Mouse (Mus musculus) ES-CJ7 (cell line): Measurements from ENCODE around the gene Dennd1b.

Experiments used
- DNase-seq: peaks from one replicate; pipeline ENCODE4 v3.0.0; 2011; ENCODE audit warnings: low read depth, low spot score

Dennd1b gene

DNA sequence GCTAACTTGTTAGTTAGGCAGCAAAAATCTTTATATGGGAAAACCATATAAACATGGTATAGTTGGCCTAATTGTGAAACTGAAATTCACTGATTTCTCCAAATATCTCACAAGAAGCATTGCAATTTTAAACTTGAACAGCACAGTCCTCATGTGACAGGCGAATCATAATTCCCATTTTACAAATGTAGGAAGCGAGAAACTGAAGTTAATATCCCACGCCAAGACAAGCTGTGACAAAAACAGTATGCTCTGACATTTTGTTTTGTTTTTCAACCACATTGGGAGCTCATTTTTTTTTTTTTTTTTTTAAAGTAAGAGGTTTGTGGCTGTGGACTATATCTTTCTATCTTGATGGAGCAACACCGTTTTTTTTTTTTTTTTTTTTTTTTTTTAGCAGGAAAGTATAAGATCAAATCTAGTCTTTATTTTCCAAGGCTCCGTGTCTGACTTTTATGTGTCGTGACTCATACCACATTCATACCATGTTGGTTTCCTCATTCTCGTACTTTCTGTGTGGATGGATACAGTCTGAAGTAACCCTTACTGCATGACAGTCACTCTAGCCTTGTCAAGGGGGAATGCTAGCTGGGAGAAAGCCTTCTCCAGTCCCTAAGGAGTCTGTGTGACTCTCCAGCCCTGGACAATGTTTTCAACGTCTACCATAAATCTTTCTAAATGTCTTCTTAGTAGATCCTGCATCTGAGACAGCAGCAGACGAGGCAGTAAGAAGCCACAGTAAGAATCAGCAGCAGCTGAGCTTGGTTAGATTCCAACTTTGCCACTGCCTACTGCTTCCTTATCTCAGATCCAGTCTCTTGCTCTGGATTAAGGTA, 751 bp upstream of the Dennd1b start:
- no peak for DNase-seq

DNA sequence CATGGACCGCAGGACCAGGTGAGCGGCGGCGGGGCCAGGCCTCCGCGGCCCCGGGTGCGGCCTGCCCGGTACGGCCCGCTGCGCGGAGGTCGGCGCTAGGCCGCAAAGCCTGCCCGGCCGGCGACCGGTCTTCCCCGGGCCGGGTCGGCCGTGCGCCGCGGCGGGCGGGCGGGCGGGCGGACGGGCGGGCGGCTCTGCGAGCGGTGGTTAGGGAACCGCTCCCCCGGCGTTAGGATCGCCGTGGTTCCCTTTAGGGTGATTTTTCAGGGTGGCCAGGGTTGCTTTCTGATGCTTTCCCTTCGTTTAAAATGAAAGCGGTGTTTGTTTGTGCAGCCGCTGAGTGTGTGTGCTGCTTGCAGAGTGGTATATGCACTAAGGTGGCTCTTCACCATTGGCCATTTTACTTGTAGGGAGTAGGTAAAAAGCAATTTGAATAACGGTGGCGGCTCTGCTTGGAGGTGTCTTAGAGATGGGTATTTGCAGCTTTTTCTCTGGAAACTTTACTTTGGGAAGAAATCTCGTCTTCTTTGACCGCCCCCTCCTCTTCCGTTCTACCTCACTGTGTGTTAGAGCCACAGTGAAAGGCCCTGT, 728 bp downstream of the Dennd1b start:
- peak; percentile 66 for DNase-seq

DNA sequence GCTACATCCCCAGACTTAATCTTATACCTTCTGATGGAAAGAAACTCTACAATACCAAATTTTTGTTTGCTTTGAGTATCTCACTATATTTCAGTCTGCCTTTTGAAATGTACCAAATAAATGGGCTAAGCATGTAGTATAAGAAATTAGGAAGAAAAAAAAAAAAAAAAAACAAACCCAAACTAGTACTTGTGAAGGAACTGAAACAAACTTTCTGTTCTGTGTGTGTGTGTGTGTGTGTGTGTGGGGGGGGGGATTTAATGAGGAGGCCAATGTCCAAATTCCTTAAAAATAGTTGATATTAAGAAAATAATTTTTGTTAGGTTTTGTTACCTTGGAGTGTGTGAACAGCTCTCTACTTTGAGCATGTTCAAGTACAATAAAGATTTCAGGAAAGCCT, 1.8 kb downstream of the Dennd1b start:
- no peak for DNase-seq

DNA sequence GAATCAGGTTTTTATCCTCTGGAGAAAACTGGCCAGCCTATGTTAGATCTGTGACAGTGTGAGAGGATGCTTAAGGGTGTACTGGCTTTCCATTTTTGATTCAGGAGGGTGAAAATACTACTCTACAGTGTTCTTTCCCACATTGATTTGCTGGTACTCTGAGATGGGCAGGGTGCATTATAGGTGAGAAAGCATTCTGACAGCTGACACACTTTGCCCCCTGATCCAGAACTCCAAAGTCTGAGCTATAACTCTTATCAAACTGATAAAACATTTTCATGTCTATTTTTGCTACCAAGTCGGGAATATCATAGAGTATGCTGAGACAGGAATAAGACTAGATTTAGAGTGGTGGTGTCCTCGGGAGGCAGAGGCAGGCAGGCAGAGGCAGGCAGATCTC, 2.3 kb downstream of the Dennd1b start:
- DNase-seq: no peak

DNA sequence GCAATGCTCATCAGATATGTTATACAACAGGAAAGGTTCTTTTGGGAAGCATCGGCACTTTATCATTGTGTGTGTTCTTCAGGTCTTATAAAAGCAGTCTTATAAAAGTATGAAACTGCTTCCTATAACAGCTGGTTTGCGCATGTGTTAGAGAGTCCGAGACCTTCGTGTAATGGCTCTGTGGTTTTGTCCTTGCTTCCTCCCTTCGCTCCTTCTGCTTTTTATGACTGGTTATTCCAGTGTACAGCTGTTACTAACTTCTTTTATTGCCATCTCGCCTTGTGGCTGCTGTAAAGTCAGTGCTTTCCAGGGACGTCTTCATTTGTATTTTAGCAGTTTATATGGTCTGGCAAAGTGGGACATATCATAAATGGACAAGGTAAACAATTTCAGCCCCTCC, 4.2 kb downstream of the Dennd1b start:
- no peak for DNase-seq

DNA sequence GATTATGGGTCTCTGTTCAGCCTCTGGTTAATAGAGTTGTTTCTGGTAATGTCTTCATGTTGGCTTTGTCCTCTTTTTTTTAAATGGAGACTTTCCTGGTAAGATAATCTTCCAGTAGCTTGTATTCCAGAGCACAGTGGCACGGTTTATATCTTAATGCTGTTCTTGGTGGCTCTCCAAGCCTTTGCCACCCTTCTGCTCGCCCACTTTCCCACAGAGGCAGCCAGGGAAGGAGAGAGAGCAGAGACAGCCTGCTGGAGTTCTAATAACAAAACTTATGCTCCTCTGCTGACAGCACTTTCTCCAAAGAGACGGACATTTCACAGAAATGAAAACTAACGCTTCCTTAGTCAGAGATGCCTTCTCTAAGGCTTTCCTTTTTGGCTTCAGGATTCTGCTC, 6.8 kb downstream of the Dennd1b start:
- DNase-seq: no peak

DNA sequence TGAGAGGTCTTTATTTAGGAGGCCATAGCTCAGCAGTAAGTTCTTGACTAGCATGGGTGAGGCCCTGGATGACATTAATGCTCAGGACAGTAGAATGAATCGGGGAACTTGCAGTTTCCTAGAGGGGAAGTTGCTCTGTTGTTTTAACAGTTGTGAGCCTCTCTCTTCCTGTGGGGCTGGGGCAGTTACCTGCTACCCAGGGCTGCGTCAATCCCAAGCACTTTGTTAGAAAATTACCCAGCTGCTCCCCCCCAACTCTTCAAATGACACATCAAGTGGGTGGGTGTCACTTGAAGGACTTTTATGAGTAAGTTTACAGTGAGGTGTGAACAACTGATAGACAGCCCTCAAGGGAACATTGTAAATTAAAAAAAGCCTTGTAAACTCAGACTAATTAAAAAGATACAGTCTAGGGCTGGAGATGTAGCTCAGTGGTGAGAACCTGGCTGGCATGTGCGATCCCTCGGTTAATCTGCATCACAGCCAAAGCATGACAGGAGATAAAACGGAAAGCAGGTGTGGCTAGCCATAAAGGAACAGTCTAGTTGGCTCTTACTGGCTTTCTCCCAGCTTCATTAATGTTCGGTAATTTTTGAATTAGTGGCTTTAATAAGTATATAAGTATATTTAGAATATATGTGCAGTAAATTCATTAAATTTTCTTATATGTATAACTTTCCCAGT, 10.4 kb downstream of the Dennd1b start:
- no peak for DNase-seq

DNA sequence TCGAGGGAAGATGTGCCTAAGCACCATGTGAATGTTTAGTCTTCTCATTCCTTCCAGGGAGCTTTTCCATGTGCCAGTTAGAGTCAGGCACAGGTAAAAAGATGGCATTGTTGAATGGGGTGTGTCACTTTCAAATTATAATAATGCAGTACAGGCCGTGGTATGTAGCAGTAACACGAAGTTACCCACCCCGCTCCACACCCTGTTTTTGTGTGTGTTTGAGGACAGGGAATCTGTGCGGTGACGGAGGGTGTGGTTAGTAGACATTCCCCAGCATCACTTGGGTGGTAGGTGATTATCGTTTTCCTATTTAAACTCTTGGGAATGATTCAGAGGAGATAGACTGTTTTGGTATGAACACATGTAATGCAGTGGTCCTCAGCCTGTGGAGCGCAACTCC, 11.6 kb downstream of the Dennd1b start:
- no peak for DNase-seq

DNA sequence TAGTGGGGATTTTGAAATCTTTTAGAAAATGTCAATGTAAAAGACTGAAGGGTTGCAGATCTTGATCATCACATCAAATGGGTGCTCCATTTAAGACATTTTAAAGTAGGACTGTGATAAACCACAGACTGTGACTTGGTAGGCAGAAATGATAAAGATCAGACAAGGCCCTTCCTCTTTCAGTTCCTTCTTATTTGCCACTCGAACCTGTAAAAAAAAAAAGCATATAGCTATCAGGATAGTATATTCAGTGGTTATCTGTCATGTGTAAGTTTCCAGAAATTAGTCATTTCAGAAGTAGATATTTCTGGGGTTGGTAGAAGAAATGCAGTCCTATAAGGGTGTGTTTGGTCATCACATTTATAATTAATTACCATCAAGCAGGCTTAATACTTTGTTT, 12.7 kb downstream of the Dennd1b start:
- DNase-seq: no peak

DNA sequence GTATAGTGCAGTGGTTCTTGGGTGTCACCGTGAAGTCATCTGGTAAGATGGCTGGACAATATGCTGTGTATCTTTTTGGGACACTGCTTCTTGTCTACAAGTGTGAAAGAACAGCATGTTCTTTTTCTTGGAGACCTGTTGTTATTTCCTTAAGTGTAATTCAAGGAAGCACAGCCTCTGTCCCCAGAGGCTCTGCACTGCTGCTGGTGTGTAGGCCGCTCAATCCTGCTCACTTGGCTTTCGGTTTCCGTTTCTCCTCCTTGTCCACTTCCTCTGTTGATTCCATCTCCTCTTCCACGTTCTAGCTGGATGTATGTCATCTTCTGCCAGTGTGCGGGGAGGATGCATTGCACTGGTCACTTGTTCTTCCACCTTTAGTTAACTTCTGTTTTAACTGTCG, 19.0 kb downstream of the Dennd1b start:
- no peak for DNase-seq

DNA sequence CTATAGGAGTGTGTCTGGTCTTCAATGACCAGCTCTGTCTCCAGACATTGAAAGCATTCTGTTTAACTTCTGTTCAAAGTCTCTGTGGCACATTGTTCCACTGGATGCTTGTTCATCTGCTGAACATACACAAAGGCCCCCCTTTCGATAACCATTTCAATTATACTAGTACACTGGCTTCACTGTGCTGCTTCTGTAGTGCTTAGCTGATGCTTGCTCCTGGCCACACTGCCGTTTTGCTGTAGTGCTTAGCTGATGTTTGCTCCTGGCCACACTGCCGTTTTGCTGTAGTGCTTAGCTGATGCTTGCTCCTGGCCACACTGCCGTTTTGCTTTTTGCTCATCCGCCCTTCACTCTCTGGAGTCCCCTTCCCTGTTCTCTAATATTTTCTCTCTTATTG, 19.4 kb downstream of the Dennd1b start:
- no peak for DNase-seq

DNA sequence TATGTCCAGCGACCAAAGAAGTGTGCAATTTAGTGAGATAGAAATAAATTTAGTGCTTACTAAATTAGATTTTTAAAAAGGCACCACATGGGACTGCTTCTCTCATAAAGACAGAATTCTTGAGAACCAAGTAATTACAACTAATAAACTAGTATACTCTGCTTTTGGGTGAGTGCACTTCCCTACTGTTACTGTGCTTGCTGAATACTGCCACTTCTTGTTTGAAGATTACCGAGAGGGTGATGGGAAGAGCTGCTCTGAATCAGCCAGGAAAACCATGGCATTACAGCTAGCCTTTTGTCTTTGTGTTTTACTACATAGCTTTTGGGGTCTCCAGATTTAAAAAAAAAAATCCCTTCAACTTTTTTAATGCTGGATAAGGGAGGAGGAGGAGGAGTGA, 19.8 kb downstream of the Dennd1b start:
- no peak for DNase-seq

DNA sequence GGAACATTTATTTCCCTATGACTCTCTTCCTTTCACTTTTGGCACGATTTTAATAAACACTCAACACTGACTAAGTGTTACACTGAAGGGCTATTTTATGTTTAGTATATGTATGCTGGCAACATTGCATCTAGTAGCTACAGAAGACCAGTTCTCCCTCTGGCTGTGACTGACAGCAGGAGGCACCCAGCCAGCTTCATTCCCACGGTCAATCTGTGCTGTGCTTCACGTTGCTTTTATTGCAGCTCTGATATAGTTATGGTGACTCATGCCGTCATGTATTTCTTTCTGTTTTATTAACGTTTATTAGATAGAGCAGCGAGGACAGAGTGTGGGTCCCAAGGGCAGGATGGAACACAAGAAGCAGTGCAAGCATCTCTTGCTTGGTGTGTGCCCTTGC, 20.2 kb downstream of the Dennd1b start:
- no peak for DNase-seq

DNA sequence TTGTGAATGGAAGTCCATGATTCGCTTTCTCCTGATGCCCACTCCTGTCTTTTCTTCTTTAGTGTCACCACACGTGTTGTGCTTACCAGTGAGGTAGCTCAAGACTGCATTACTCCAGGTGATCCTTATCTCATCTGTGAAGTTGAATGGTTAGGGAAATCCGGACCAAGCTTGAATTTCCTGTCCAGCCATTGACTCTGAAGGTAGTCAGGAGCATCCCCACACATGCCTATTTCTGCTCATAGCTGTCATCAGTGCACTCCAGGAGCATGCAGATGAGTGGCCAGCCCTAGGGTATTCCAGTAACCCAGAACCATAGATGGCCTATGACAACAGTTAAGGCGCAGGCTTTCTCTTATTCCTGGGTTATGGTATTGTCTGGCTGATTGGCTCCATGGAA, 20.9 kb downstream of the Dennd1b start:
- no peak for DNase-seq

DNA sequence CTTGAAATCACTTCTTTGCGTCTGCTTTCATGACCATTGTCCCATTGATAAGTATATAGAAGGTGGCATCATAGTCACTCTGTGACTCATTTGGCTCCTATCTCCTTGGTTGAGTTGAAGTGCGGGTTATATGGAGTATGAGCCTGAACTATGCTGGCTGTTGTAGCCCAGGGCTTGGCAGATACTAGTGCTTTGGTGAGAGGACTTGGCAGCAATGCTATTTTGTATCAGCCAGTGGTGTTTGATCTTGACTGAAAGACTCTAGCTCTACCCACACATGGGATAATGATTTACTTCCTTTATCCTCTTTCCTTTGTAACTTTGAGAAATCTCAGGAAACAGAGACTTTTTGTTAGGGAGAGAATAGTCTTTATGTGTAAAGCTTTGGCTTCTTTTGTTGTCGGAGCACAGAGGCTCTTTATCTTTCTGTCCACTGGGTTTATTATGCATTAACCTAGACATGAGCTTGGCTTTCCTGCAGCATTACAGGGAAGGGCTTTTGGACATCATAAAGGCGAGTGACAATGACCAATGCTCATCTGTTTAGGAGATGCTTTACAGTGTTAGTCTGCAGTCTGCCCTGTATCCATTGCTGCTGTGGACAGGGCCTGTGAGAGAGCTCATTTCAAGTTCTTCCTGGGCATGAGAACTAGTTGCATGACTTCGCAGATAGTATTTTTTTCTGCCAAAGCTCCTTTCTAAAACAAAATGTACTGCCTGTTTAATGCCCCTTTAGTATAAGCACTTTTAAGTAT, 29.3 kb downstream of the Dennd1b start:
- no peak for DNase-seq

DNA sequence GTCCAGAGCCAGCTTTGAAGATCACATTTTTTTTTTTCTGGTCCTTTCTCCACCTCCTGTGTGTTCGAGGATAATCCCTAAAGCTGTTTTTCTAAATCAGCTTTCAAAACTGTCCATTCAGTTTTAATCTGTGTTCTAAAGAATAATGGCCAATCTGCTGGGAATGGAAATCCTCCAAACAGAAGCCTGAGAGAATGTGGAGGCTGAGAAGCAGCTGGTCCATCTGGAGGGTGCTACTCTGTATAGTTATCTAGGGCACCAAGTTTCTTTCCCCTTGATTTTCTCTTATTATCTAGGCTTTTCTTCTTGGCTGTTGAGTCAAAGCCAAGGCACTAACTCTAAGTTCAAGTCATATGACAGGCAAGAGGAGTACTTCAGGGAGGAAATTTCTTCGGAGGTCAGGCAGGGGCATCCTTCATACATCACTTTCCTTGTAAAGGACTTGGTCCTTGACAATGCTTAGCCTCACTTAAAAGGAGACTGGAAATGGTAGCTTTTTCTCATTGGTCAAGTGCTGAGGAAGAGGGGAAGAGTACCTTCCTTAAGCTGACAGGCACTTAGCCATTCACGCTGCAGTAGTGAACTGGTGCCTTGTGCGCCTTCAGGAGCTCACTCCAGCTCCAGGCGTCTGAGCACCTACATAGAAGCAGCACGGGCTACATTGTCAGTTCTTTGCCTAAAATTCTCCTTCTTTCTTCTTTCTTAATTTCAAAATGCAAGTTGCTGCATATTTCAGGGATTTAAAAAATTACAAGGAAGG, 32.6 kb downstream of the Dennd1b start:
- no peak for DNase-seq

DNA sequence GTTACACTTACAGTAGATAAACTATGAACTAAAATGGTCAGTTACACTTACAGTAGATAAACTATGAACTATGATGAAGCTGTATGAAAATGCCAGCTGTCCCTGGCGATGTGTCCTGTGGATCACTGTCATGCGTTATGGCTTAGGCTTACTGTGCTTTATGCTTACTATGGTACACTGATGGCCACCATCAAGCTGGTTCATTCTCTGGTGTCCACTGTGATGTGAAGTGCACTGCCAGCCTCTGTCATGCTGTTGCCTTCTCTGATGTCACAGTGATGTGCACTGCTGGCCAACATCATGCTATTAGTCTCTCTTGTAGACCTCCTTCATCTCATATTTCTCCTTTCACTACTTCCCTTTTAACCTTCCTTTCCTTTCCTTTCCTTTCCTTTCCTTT, 33.4 kb downstream of the Dennd1b start:
- DNase-seq: no peak

DNA sequence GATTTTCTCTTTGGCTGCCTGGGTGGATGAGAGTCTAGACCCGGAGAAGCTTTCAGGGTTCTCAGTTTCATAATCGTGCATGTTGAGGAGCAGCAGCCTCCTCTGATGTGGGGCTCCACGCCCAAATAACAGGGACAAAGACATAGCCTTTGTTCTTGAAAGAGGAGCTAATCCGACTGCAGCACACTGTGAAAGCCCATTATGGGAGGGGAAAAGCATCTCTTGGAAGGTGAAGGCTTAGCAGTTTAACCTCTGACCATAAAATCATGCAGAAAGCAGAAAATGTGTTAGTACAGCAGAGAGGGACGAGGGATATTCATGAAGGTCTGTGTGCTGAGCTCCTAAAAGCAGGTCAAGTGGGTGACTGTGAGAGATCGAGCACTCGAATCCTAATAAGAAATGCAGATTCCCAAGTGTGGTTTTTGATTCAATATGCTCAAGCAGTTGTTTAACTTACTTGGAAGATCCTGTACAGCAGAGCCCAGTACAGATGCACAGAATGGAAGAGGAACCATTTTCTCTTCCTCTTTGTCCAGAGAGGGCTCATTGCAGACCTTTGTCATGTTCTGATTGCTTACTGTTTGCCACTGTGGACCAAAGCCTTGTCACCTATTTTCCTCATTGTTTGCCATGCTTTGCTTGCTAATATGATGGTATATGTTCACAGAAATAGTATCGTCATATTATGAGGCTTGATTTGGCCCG, 37.6 kb downstream of the Dennd1b start:
- no peak for DNase-seq

DNA sequence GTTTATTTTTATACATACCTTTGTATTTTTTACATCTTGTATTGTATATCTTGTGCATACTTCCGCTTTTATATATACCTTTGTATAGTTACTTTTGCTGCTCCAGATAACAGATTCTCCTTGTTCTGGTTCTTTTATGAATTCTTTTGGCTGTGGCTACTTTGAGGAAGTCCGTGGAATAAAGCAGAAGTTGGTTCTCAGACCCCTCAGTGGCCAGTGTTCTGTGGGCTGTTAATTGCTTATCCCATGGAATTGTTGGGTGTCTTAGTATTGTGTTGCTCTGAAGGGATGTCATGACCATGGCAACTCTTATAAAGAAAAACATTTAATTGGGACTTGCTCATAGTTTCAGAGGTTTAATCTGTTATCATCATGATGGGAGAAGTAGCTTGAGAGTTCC, 40.3 kb downstream of the Dennd1b start:
- DNase-seq: no peak

DNA sequence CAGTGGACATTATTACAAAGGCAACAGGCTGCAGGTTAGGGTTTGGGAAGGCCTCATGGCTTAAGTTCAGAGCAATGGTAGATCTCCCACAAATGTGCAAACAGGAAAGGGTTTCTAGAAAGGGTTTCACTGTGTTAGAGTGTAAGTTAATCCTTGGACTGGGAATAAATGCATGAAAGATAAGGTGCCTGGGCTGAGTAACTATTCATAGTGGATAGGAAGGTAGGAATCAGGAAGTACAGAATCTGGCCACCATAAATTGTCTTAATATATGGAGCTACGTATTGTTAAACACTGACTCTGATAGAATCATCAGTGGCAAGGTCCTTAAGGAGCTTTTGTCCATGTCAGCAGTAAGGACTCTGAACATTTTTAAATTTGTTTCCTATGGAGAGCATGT, 42.8 kb downstream of the Dennd1b start:
- no peak for DNase-seq

DNA sequence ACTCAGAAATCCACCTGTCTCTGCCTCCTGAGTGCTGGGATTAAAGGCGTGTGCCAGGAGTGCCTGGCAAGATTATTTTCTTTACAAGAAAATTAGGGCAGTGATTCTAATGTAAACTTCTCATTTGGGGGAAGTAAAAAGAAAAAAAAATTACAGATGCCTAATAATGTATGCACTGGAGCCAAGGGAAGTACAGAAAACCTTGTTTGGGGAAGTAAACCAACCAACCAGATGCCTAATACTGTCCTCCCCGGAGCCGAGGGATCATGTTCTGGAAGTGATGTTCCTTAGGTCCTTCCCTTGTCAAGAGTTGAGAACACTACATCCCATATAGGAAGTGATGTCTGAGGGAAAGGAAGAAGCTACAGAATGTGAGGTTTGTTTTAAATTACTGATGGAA, 44.2 kb downstream of the Dennd1b start:
- DNase-seq: no peak
